ENCODE assay signal across 24 mouse cellular contexts in genomic region chr7:123642596-123642995, GRCm38 (mm10).
DNase-seq lines count a peak whose midpoint lies in the region; ATAC-seq and TF ChIP-seq lines count a peak whose summit lies in the region.
"Had no signal": no experiment of that assay in that cellular context is flagged by ENCODE, and none has a peak within 500 bp of the region (broad histone marks: within the 10 kb centered on the region; RNA-seq: fewer than 3 reads in every experiment).

No protein-coding gene starts in this region.

- no peaks in the 10 kb centered on the region for H3K36me3 ChIP-seq in forebrain, embryonic 14.5 days (ENCODE audit: control insufficient read depth, insufficient read depth, low read length)
- H3K36me3 ChIP-seq in forebrain, embryonic 15.5 days = no peaks in the 10 kb centered on the region
- H3K36me3 ChIP-seq in midbrain, embryonic 11.5 days (ENCODE audit: control insufficient read depth, insufficient read depth, low read length) = no peaks in the 10 kb centered on the region
- no peaks in the 10 kb centered on the region for H3K36me3 ChIP-seq in midbrain, embryonic 16.5 days (ENCODE audit: control insufficient read depth, insufficient read depth, low read length)
- no peaks in the 10 kb centered on the region for H3K36me3 ChIP-seq in ES-E14 (ENCODE audit: control insufficient read depth, insufficient read depth, low read length, poor library complexity, severe bottlenecking)
- H3K36me3 ChIP-seq: heart, embryonic 13.5 days; hindbrain, embryonic 15.5 days; kidney, embryonic 15.5 days; liver, embryonic 15.5 days; lung, embryonic 15.5 days; neural tube, embryonic 13.5 days had no signal

- no peak for ATAC-seq in forebrain, embryonic 14.5 days
- ATAC-seq in forebrain, embryonic 15.5 days (replicated peaks) = no peak
- peak; percentile 77 for ATAC-seq in midbrain, embryonic 11.5 days (ENCODE audit: low FRiP score)
- no peak for ATAC-seq in midbrain, embryonic 16.5 days

- TF ChIP-seq POLR2A in brain, embryonic 14.5 days (IDR thresholded peaks at IDR 0.05; ENCODE audit: borderline replicate concordance, extremely low read depth, insufficient read depth, insufficient read length, poor library complexity, severe bottlenecking) = no peak

- in situ Hi-C loops in ES-E14 (cut with MboI; ENCODE audit: low sequenced_read_pairs in 2 of 2, unreplicated experiment in 2 of 2) = no loop called here

- no peak for TF ChIP-seq CTCF in brain, embryonic 14.5 days (IDR thresholded peaks at IDR 0.05; ENCODE audit: borderline replicate concordance, extremely low read depth, insufficient read depth, insufficient read length)

- H3K27ac ChIP-seq in forebrain, embryonic 14.5 days (ENCODE audit: low read depth, low read length) = no peak overlapping the region
- no peak overlapping the region for H3K27ac ChIP-seq in forebrain, embryonic 15.5 days (replicated peaks)
- H3K27ac ChIP-seq in midbrain, embryonic 11.5 days (ENCODE audit: low read depth, low read length) = no peak overlapping the region
- H3K27ac ChIP-seq in midbrain, embryonic 16.5 days (ENCODE audit: low read length) = no peak overlapping the region
- no peak overlapping the region for H3K27ac ChIP-seq in ES-E14 (ENCODE audit: insufficient read depth, low read depth, low read length, poor library complexity, severe bottlenecking)
- H3K27ac ChIP-seq: heart, adult 2 months; heart, embryonic 13.5 days; hindbrain, embryonic 15.5 days; kidney, embryonic 15.5 days; liver, embryonic 15.5 days; lung, embryonic 15.5 days; neural tube, embryonic 13.5 days had no signal

- H3K9ac ChIP-seq in forebrain, embryonic 14.5 days (ENCODE audit: low read length) = no peak overlapping the region
- H3K9ac ChIP-seq in forebrain, embryonic 15.5 days (replicated peaks) = no peak overlapping the region
- no peak overlapping the region for H3K9ac ChIP-seq in midbrain, embryonic 11.5 days (ENCODE audit: low read length)
- no peak overlapping the region for H3K9ac ChIP-seq in midbrain, embryonic 16.5 days (ENCODE audit: low read depth, low read length)
- H3K9ac ChIP-seq in ES-E14 (ENCODE audit: insufficient read depth, low read depth, low read length, poor library complexity, severe bottlenecking) = no peak overlapping the region
- H3K9ac ChIP-seq: heart, embryonic 13.5 days; hindbrain, embryonic 15.5 days; kidney, embryonic 15.5 days; liver, embryonic 15.5 days; lung, embryonic 15.5 days; neural tube, embryonic 13.5 days had no signal

- WGBS in forebrain, embryonic 14.5 days = 46% methylated on average over 4 of the region's 4 CpGs
- WGBS in forebrain, embryonic 15.5 days = 37% methylated on average over 4 of the region's 4 CpGs
- 40% methylated on average over 4 of the region's 4 CpGs for WGBS in midbrain, embryonic 11.5 days
- 20% methylated on average over 4 of the region's 4 CpGs for WGBS in midbrain, embryonic 16.5 days

- H3K4me1 ChIP-seq in forebrain, embryonic 14.5 days (ENCODE audit: control insufficient read depth, insufficient read depth, low read length) = no peaks in the 10 kb centered on the region
- H3K4me1 ChIP-seq in forebrain, embryonic 15.5 days = no peaks in the 10 kb centered on the region
- no peaks in the 10 kb centered on the region for H3K4me1 ChIP-seq in midbrain, embryonic 11.5 days (ENCODE audit: control insufficient read depth, insufficient read depth, low read length)
- 0 out of 2 replicates have a peak, but pooled peaks cover 3% of the 10 kb centered on the region for H3K4me1 ChIP-seq in midbrain, embryonic 16.5 days (ENCODE audit: control insufficient read depth, insufficient read depth, low read length)
- H3K4me1 ChIP-seq in ES-E14 (ENCODE audit: control insufficient read depth in 2 of 2, insufficient read depth in 2 of 2, low read length in 2 of 2, poor library complexity in 1 of 2) = no peaks in the 10 kb centered on the region
- H3K4me1 ChIP-seq: heart, embryonic 13.5 days; hindbrain, embryonic 15.5 days; kidney, embryonic 15.5 days; liver, embryonic 15.5 days; lung, embryonic 15.5 days; neural tube, embryonic 13.5 days had no signal

- peak; percentile 24 for DNase-seq in forebrain, embryonic 14.5 days (ENCODE audit: low spot score)
- DNase-seq in midbrain, embryonic 11.5 days (ENCODE audit: low spot score, missing footprints) = no peak
- no peak for DNase-seq in ES-E14 (ENCODE audit: low read depth, low spot score)
- DNase-seq in brain, embryonic 14.5 days (ENCODE audit: low read depth) = peak; percentile 61
- no peak for DNase-seq in cerebellum, adult 8-10 months
- DNase-seq: adrenal gland, postnatal 25 days; cerebellum, adult 9-11 months; gastrocnemius, postnatal 36 days; heart, adult 2 months; heart, postnatal 14 days; kidney, postnatal 4 days; lung, postnatal 36 days; right cerebral cortex, adult 18-20 months; right cerebral cortex, postnatal 4 days; thymus, postnatal 14 days had no signal

- no peak overlapping the region for H3K4me3 ChIP-seq in forebrain, embryonic 14.5 days (ENCODE audit: low read depth, low read length)
- no peak overlapping the region for H3K4me3 ChIP-seq in forebrain, embryonic 15.5 days
- H3K4me3 ChIP-seq in midbrain, embryonic 11.5 days (ENCODE audit: low read depth, low read length) = no peak overlapping the region
- no peak overlapping the region for H3K4me3 ChIP-seq in midbrain, embryonic 16.5 days (ENCODE audit: low read depth, low read length)
- H3K4me3 ChIP-seq in ES-E14 (ENCODE audit: insufficient read depth in 1 of 2, low read depth in 1 of 2, low read length in 2 of 2, poor library complexity in 1 of 2, severe bottlenecking in 1 of 2) = no peak overlapping the region
- H3K4me3 ChIP-seq: heart, adult 2 months; heart, embryonic 13.5 days; hindbrain, embryonic 15.5 days; kidney, embryonic 15.5 days; liver, embryonic 15.5 days; lung, embryonic 15.5 days; myocyte; neural tube, embryonic 13.5 days had no signal

- no peaks in the 10 kb centered on the region for H3K27me3 ChIP-seq in forebrain, embryonic 14.5 days (replicated peaks; ENCODE audit: control insufficient read depth, insufficient read depth, low read length)
- no peaks in the 10 kb centered on the region for H3K27me3 ChIP-seq in forebrain, embryonic 15.5 days
- no peaks in the 10 kb centered on the region for H3K27me3 ChIP-seq in midbrain, embryonic 11.5 days (ENCODE audit: control insufficient read depth, insufficient read depth, low read length)
- no peaks in the 10 kb centered on the region for H3K27me3 ChIP-seq in midbrain, embryonic 16.5 days (ENCODE audit: control insufficient read depth, insufficient read depth, low read depth, low read length)
- H3K27me3 ChIP-seq: heart, embryonic 13.5 days; hindbrain, embryonic 15.5 days; kidney, embryonic 15.5 days; liver, embryonic 15.5 days; lung, embryonic 15.5 days; neural tube, embryonic 13.5 days had no signal

- no peak overlapping the region for H3K4me2 ChIP-seq in forebrain, embryonic 14.5 days (ENCODE audit: low read length)
- no peak overlapping the region for H3K4me2 ChIP-seq in forebrain, embryonic 15.5 days (replicated peaks)
- no peak overlapping the region for H3K4me2 ChIP-seq in midbrain, embryonic 11.5 days
- no peak overlapping the region for H3K4me2 ChIP-seq in midbrain, embryonic 16.5 days (ENCODE audit: low read length)
- H3K4me2 ChIP-seq: heart, embryonic 13.5 days; hindbrain, embryonic 15.5 days; kidney, embryonic 15.5 days; liver, embryonic 15.5 days; lung, embryonic 15.5 days; neural tube, embryonic 13.5 days had no signal

- H3K9me3 ChIP-seq in forebrain, embryonic 14.5 days (replicated peaks; ENCODE audit: control insufficient read depth, low read length) = no peaks in the 10 kb centered on the region
- 0 out of 2 replicates have a peak, but pooled peaks cover 2% of the 10 kb centered on the region for H3K9me3 ChIP-seq in forebrain, embryonic 15.5 days
- H3K9me3 ChIP-seq in midbrain, embryonic 11.5 days (ENCODE audit: control insufficient read depth, low read length) = no peaks in the 10 kb centered on the region
- no peaks in the 10 kb centered on the region for H3K9me3 ChIP-seq in midbrain, embryonic 16.5 days (replicated peaks; ENCODE audit: control insufficient read depth, low read length, poor library complexity, severe bottlenecking)
- no peaks in the 10 kb centered on the region for H3K9me3 ChIP-seq in ES-E14 (ENCODE audit: control insufficient read depth, insufficient read depth, low read depth, low read length)
- H3K9me3 ChIP-seq: heart, embryonic 13.5 days; hindbrain, embryonic 15.5 days; kidney, embryonic 15.5 days; lung, embryonic 15.5 days; neural tube, embryonic 13.5 days had no signal

TF ChIP-seq in ES-E14, 5 proteins besides CTCF, POLR2A, EP300 and RAD21:
- TF ChIP-seq CHD2 (IDR thresholded peaks at IDR 0.05; ENCODE audit: low read depth, low read length) = no peak
- no peak for TF ChIP-seq ZNF384 (IDR thresholded peaks at IDR 0.05; ENCODE audit: low read depth, low read length)
- 0 out of 2 replicates have a peak, but pooled peaks have one; percentile 32 for TF ChIP-seq MAFK (IDR thresholded peaks at IDR 0.05; ENCODE audit: insufficient read depth, low read depth, low read length)
- no peak for TF ChIP-seq ZC3H11A (IDR thresholded peaks at IDR 0.05; ENCODE audit: borderline replicate concordance, low read depth, low read length)

Comparison
In these comparisons a context has a peak if more than half of its experiments do, and no peak if none do; other contexts are left out.
1. DNase-seq: peak in forebrain, embryonic 14.5 days (single experiment) and brain, embryonic 14.5 days (single experiment); none in midbrain, embryonic 11.5 days (single experiment), ES-E14 (single experiment) and cerebellum, adult 8-10 months (single experiment).